Mouse (Mus musculus): Measurements from ENCODE around the gene Dpp6. TPM values are rescaled to one million over a fixed set of nuclear protein-coding genes. Genes with fewer than 3 reads are reported as not detected.

The Dpp6 gene
- polyA plus RNA-seq, 1 experiment from 2014 or later, result 4.5 TPM

GRCm38 (mm10) chr5:27615769-27616168 lies 798.8 kb downstream of the Dpp6 start:
- no peaks in the 10 kb centered on the region for H3K4me1 ChIP-seq (ENCODE audit: control insufficient read depth, insufficient read depth, low read length)
- H3K4me3 ChIP-seq (ENCODE audit: low read depth, low read length), result no peak overlapping the region
- H3K27ac ChIP-seq (replicated peaks; ENCODE audit: low read depth, low read length), result no peak overlapping the region
- no peaks in the 10 kb centered on the region for H3K36me3 ChIP-seq (replicated peaks; ENCODE audit: control insufficient read depth, insufficient read depth, low read depth, low read length)
- H3K9ac ChIP-seq (replicated peaks; ENCODE audit: low read length), result no peak overlapping the region
- 32% methylated on average over 7 of the region's 7 CpGs for WGBS
- no peak for ATAC-seq (replicated peaks; ENCODE audit: insufficient number of reproducible peaks, low FRiP score, low TSS enrichment, low read depth)
- H3K4me2 ChIP-seq (ENCODE audit: low read depth, low read length), result no peak overlapping the region
- H3K27me3 ChIP-seq (ENCODE audit: control insufficient read depth, insufficient read depth, low read length), result no peaks in the 10 kb centered on the region
- H3K9me3 ChIP-seq (replicated peaks; ENCODE audit: control insufficient read depth, low read length), result no peaks in the 10 kb centered on the region
- DNase-seq (ENCODE audit: low spot score), result peak; percentile 78

GRCm38 (mm10) chr5:27621811-27622210 lies 804.8 kb downstream of the Dpp6 start:
- Histone ChIP-seq H3K27me3 (ENCODE audit: control insufficient read depth, insufficient read depth, low read length) (no peaks in the 10 kb centered on the region), H3K4me1 (ENCODE audit: control insufficient read depth, insufficient read depth, low read length) (no peaks in the 10 kb centered on the region), H3K4me2 (ENCODE audit: low read depth, low read length) (no peak overlapping the region), H3K27ac (replicated peaks; ENCODE audit: low read depth, low read length) (no peak overlapping the region), H3K4me3 (ENCODE audit: low read depth, low read length) (no peak overlapping the region), H3K36me3 (replicated peaks; ENCODE audit: control insufficient read depth, insufficient read depth, low read depth, low read length) (no peaks in the 10 kb centered on the region), H3K9ac (replicated peaks; ENCODE audit: low read length) (no peak overlapping the region), H3K9me3 (replicated peaks; ENCODE audit: control insufficient read depth, low read length) (no peaks in the 10 kb centered on the region)
- DNase-seq (ENCODE audit: low spot score) (no peak), ATAC-seq (replicated peaks; ENCODE audit: insufficient number of reproducible peaks, low FRiP score, low TSS enrichment, low read depth) (no peak)

GRCm38 (mm10) chr5:27623876-27624275 lies 806.9 kb downstream of the Dpp6 start:
- no peaks in the 10 kb centered on the region for H3K27me3 ChIP-seq (ENCODE audit: control insufficient read depth, insufficient read depth, low read length)
- WGBS, result 46% methylated on average over 1 of the region's 1 CpGs
- H3K4me1 ChIP-seq (ENCODE audit: control insufficient read depth, insufficient read depth, low read length), result no peaks in the 10 kb centered on the region
- H3K4me3 ChIP-seq (ENCODE audit: low read depth, low read length), result no peak overlapping the region
- no peaks in the 10 kb centered on the region for H3K9me3 ChIP-seq (replicated peaks; ENCODE audit: control insufficient read depth, low read length)
- H3K36me3 ChIP-seq (replicated peaks; ENCODE audit: control insufficient read depth, insufficient read depth, low read depth, low read length), result no peaks in the 10 kb centered on the region
- no peak overlapping the region for H3K27ac ChIP-seq (replicated peaks; ENCODE audit: low read depth, low read length)
- no peak for DNase-seq (ENCODE audit: low spot score)
- H3K9ac ChIP-seq (replicated peaks; ENCODE audit: low read length), result no peak overlapping the region
- ATAC-seq (replicated peaks; ENCODE audit: insufficient number of reproducible peaks, low FRiP score, low TSS enrichment, low read depth), result no peak
- no peak overlapping the region for H3K4me2 ChIP-seq (ENCODE audit: low read depth, low read length)

GRCm38 (mm10) chr5:27632151-27632550 lies 815.1 kb downstream of the Dpp6 start:
- no peak overlapping the region for H3K27ac ChIP-seq (replicated peaks; ENCODE audit: low read depth, low read length)
- H3K4me3 ChIP-seq (ENCODE audit: low read depth, low read length), result no peak overlapping the region
- 84% methylated on average over 2 of the region's 2 CpGs for whole genome bisulfite sequencing
- H3K9me3 ChIP-seq (replicated peaks; ENCODE audit: control insufficient read depth, low read length), result no peaks in the 10 kb centered on the region
- H3K27me3 ChIP-seq (ENCODE audit: control insufficient read depth, insufficient read depth, low read length), result no peaks in the 10 kb centered on the region
- ATAC-seq (replicated peaks; ENCODE audit: insufficient number of reproducible peaks, low FRiP score, low TSS enrichment, low read depth) (no peak), DNase-seq (ENCODE audit: low spot score) (no peak)
- no peaks in the 10 kb centered on the region for H3K36me3 ChIP-seq (replicated peaks; ENCODE audit: control insufficient read depth, insufficient read depth, low read depth, low read length)
- H3K4me1 ChIP-seq (ENCODE audit: control insufficient read depth, insufficient read depth, low read length), result no peaks in the 10 kb centered on the region
- no peak overlapping the region for H3K9ac ChIP-seq (replicated peaks; ENCODE audit: low read length)
- H3K4me2 ChIP-seq (ENCODE audit: low read depth, low read length), result no peak overlapping the region

GRCm38 (mm10) chr5:27635941-27636340 lies 818.9 kb downstream of the Dpp6 start:
- 70% methylated on average over 2 of the region's 2 CpGs for WGBS
- no peak for DNase-seq (ENCODE audit: low spot score)

GRCm38 (mm10) chr5:27641876-27642275 lies 824.9 kb downstream of the Dpp6 start:
- no peak for ATAC-seq (replicated peaks; ENCODE audit: insufficient number of reproducible peaks, low FRiP score, low TSS enrichment, low read depth)
- H3K27ac ChIP-seq (replicated peaks; ENCODE audit: low read depth, low read length), result no peak overlapping the region
- H3K9ac ChIP-seq (replicated peaks; ENCODE audit: low read length), result no peak overlapping the region
- no peak overlapping the region for H3K4me2 ChIP-seq (ENCODE audit: low read depth, low read length)
- no peaks in the 10 kb centered on the region for H3K4me1 ChIP-seq (ENCODE audit: control insufficient read depth, insufficient read depth, low read length)
- no peak for DNase-seq (ENCODE audit: low spot score)
- no peaks in the 10 kb centered on the region for H3K36me3 ChIP-seq (replicated peaks; ENCODE audit: control insufficient read depth, insufficient read depth, low read depth, low read length)
- H3K27me3 ChIP-seq (ENCODE audit: control insufficient read depth, insufficient read depth, low read length), result no peaks in the 10 kb centered on the region
- H3K4me3 ChIP-seq (ENCODE audit: low read depth, low read length), result no peak overlapping the region
- H3K9me3 ChIP-seq (replicated peaks; ENCODE audit: control insufficient read depth, low read length), result no peaks in the 10 kb centered on the region
- WGBS, result 91% methylated on average over 1 of the region's 1 CpGs

More at GRCm38 (mm10) chr5:27635941-27636340, 818.9 kb downstream of the Dpp6 start:
- no peak overlapping the region for H3K9ac ChIP-seq (replicated peaks; ENCODE audit: low read length)
- H3K4me1 ChIP-seq (ENCODE audit: control insufficient read depth, insufficient read depth, low read length), result no peaks in the 10 kb centered on the region
- no peak overlapping the region for H3K4me2 ChIP-seq (ENCODE audit: low read depth, low read length)
- no peaks in the 10 kb centered on the region for H3K27me3 ChIP-seq (ENCODE audit: control insufficient read depth, insufficient read depth, low read length)
- ATAC-seq (replicated peaks; ENCODE audit: insufficient number of reproducible peaks, low FRiP score, low TSS enrichment, low read depth), result no peak
- H3K9me3 ChIP-seq (replicated peaks; ENCODE audit: control insufficient read depth, low read length), result no peaks in the 10 kb centered on the region
- H3K36me3 ChIP-seq (replicated peaks; ENCODE audit: control insufficient read depth, insufficient read depth, low read depth, low read length), result no peaks in the 10 kb centered on the region
- no peak overlapping the region for H3K27ac ChIP-seq (replicated peaks; ENCODE audit: low read depth, low read length)
- no peak overlapping the region for H3K4me3 ChIP-seq (ENCODE audit: low read depth, low read length)

- H3K4me3 ChIP-seq (ENCODE audit: low read depth, low read length), result no peak overlapping the region
- 61% methylated on average over 8 of the region's 8 CpGs for WGBS
Observed at GRCm38 (mm10) chr5:27651879-27652814, 835.1 kb downstream of the Dpp6 start.

GRCm38 (mm10) chr5:27656101-27656500 lies 839.1 kb downstream of the Dpp6 start:
- Histone ChIP-seq H3K36me3 (replicated peaks; ENCODE audit: control insufficient read depth, insufficient read depth, low read depth, low read length) (no peaks in the 10 kb centered on the region), H3K4me1 (ENCODE audit: control insufficient read depth, insufficient read depth, low read length) (no peaks in the 10 kb centered on the region), H3K9ac (replicated peaks; ENCODE audit: low read length) (no peak overlapping the region), H3K4me3 (ENCODE audit: low read depth, low read length) (no peak overlapping the region), H3K4me2 (ENCODE audit: low read depth, low read length) (no peak overlapping the region), H3K27me3 (ENCODE audit: control insufficient read depth, insufficient read depth, low read length) (no peaks in the 10 kb centered on the region), H3K27ac (replicated peaks; ENCODE audit: low read depth, low read length) (no peak overlapping the region), H3K9me3 (replicated peaks; ENCODE audit: control insufficient read depth, low read length) (no peaks in the 10 kb centered on the region)
- ATAC-seq (replicated peaks; ENCODE audit: insufficient number of reproducible peaks, low FRiP score, low TSS enrichment, low read depth) (no peak), DNase-seq (ENCODE audit: low spot score) (no peak)
- 78% methylated on average over 6 of the region's 6 CpGs for WGBS

More at GRCm38 (mm10) chr5:27651879-27652814, 835.1 kb downstream of the Dpp6 start:
- H3K27ac ChIP-seq (replicated peaks; ENCODE audit: low read depth, low read length), result no peak overlapping the region
- no peaks in the 10 kb centered on the region for H3K9me3 ChIP-seq (replicated peaks; ENCODE audit: control insufficient read depth, low read length)
- no peak overlapping the region for H3K4me2 ChIP-seq (ENCODE audit: low read depth, low read length)
- peak; percentile 64 for DNase-seq (ENCODE audit: low spot score)
- H3K4me1 ChIP-seq (ENCODE audit: control insufficient read depth, insufficient read depth, low read length), result no peaks in the 10 kb centered on the region
- H3K36me3 ChIP-seq (replicated peaks; ENCODE audit: control insufficient read depth, insufficient read depth, low read depth, low read length), result no peaks in the 10 kb centered on the region
- H3K9ac ChIP-seq (replicated peaks; ENCODE audit: low read length), result no peak overlapping the region
- ATAC-seq (replicated peaks; ENCODE audit: insufficient number of reproducible peaks, low FRiP score, low TSS enrichment, low read depth), result no peak
- no peaks in the 10 kb centered on the region for H3K27me3 ChIP-seq (ENCODE audit: control insufficient read depth, insufficient read depth, low read length)
